Mouse (Mus musculus): ENCODE measurements around the gene Mepce. TPM values are rescaled to one million over a fixed set of nuclear protein-coding genes. Genes with fewer than 3 reads are reported as not detected.

Mepce gene
- polyA plus RNA-seq, 1 experiment from 2014 or later = 11.5 TPM

DNA sequence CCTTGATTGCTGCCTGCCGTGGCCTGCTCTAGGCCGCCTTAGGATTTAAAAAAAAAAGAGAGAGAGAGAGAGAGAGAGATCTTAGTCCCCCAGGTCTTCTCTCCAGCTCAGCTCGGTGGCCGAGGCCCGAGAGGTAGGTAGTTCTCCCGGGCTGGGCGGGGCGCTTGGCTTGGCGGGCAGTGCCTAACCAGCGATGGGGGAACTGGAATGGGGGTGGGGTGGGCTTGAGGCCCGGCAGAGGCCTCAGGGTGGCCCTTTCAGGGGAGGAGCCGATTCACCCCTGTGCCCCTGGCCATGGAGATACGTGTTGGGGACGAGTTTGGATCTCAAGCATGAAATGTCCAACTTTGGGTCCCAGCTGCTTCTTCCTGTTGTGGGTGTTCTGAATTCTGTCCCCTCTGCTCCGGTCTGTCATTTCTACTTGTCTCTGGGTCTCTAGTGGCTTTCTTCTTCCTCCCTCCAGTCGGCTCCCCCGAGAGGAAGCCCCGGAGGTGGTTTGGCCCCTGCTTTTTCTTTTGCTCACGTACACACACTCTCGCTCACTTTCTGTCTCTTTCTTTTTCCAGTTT is 41.1 kb downstream of the Mepce start:
- ATAC-seq (replicated peaks; ENCODE audit: insufficient number of reproducible peaks, low FRiP score, low TSS enrichment, low read depth) = no peak
- no peaks in the 10 kb centered on the region for H3K9me3 ChIP-seq (replicated peaks; ENCODE audit: control insufficient read depth, low read length)
- WGBS = 0% methylated on average over 20 of the region's 20 CpGs
- H3K9ac ChIP-seq (replicated peaks; ENCODE audit: low read length) = peak overlapping the region; percentile 79
- no peaks in the 10 kb centered on the region for H3K27me3 ChIP-seq (ENCODE audit: control insufficient read depth, insufficient read depth, low read length)
- peak overlapping the region; percentile 87 for H3K27ac ChIP-seq (replicated peaks; ENCODE audit: low read depth, low read length)
- H3K4me3 ChIP-seq (ENCODE audit: low read depth, low read length) = peak overlapping the region; percentile 73
- peaks cover 8% of the 10 kb centered on the region for H3K4me1 ChIP-seq (ENCODE audit: control insufficient read depth, insufficient read depth, low read length)
- H3K36me3 ChIP-seq (replicated peaks; ENCODE audit: control insufficient read depth, insufficient read depth, low read depth, low read length) = no peaks in the 10 kb centered on the region; the same call in 1 of the 2 replicates
- DNase-seq (ENCODE audit: low spot score) = peak; percentile 71
- peak overlapping the region; percentile 99 for H3K4me2 ChIP-seq (ENCODE audit: low read depth, low read length)

DNA sequence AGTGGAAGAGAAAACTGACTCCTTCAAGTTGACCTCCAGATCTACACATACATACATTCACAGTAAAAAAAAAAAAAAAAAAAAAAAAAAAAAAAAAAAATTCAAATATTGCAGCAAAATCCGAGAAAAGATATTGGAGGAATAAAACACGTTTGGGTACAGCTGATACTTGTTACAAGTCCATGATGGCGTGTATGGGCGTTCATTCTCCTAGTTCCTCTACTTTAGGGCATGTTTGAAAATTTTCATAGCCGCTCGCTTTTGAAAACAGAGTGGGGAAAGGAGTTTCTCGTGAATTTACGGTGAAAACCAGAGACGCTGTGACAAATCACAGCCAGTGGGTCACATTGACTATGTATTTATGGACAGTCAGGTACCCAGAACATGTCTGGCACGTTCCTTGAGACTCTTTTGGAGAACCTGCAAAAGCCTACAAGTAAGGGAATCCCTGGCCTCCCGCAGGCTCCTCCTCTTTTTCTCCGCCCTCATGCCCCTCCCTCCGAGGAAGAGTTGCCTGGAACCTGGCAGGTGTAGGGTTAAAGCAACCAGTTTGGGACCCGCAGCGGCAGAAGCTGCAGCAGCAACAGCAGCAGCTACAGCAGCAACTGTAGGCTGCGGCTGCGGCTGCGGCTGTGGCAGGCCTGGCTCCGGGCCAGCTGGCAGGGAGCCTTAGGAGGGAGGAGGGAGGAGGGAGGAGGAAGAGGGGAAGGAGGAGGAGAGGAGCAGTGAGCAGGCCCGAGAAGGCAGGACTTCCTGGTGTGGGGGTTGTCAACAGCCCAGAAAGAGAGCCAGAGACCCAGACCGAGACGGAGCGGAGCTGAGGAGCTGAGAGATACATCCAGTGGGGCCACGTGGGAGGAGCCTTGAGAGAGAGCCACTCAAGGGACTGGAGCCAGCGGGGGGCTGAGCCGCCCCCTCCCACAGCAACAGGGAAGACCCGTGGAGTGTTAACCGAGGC is 42.0 kb downstream of the Mepce start, which contains the start of gene Tsc22d4:
Gene Tsc22d4 (plus strand): TSS at position 517 of the 958 bp plus-strand sequence.
- Histone ChIP-seq H3K9ac (replicated peaks; ENCODE audit: low read length) (peak within 1 kb of the TSS; percentile 79), H3K36me3 (replicated peaks; ENCODE audit: control insufficient read depth, insufficient read depth, low read depth, low read length) (no peaks in the 10 kb centered on the region), H3K4me2 (ENCODE audit: low read depth, low read length) (peak within 1 kb of the TSS; percentile 99), H3K4me1 (ENCODE audit: control insufficient read depth, insufficient read depth, low read length) (peaks cover 8% of the 10 kb centered on the region), H3K27ac (replicated peaks; ENCODE audit: low read depth, low read length) (peak within 1 kb of the TSS; percentile 87), H3K9me3 (replicated peaks; ENCODE audit: control insufficient read depth, low read length) (no peaks in the 10 kb centered on the region), H3K4me3 (ENCODE audit: low read depth, low read length) (peak within 1 kb of the TSS; percentile 73), H3K27me3 (ENCODE audit: control insufficient read depth, insufficient read depth, low read length) (no peaks in the 10 kb centered on the region)
- WGBS = 5% methylated on average over 28 of the region's 28 CpGs
- DNase-seq (ENCODE audit: low spot score) = peak; percentile 89
- ATAC-seq (replicated peaks; ENCODE audit: insufficient number of reproducible peaks, low FRiP score, low TSS enrichment, low read depth) = peak; percentile 86

DNA sequence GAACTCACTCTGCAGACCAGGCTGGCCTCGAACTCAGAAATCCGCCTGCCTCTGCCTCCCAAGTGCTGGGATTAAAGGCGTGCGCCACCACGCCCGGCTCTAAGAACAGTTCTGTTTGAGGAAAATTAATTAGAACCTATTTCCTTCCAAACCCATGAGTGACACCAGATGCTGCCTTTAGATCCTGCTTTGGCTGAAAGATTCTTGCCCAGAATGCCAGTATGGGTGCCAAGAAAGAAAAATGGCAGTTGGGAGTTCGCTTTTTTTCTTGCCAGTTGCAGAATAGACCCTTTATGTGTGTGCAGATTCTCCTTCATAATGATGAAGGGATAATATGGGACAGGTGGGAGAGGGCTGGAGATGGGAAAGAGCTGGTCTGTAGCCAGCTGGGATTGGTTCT is 43.3 kb downstream of the Mepce start:
- Histone ChIP-seq H3K4me3 (ENCODE audit: low read depth, low read length) (no peak overlapping the region), H3K9me3 (replicated peaks; ENCODE audit: control insufficient read depth, low read length) (no peaks in the 10 kb centered on the region), H3K27me3 (ENCODE audit: control insufficient read depth, insufficient read depth, low read length) (no peaks in the 10 kb centered on the region), H3K4me2 (ENCODE audit: low read depth, low read length) (no peak overlapping the region), H3K4me1 (ENCODE audit: control insufficient read depth, insufficient read depth, low read length) (peaks cover 8% of the 10 kb centered on the region), H3K9ac (replicated peaks; ENCODE audit: low read length) (no peak overlapping the region), H3K36me3 (replicated peaks; ENCODE audit: control insufficient read depth, insufficient read depth, low read depth, low read length) (no peaks in the 10 kb centered on the region), H3K27ac (replicated peaks; ENCODE audit: low read depth, low read length) (no peak overlapping the region)
- ATAC-seq (replicated peaks; ENCODE audit: insufficient number of reproducible peaks, low FRiP score, low TSS enrichment, low read depth) = no peak
- 89% methylated on average over 6 of the region's 7 CpGs for WGBS
- DNase-seq (ENCODE audit: low spot score) = no peak

DNA sequence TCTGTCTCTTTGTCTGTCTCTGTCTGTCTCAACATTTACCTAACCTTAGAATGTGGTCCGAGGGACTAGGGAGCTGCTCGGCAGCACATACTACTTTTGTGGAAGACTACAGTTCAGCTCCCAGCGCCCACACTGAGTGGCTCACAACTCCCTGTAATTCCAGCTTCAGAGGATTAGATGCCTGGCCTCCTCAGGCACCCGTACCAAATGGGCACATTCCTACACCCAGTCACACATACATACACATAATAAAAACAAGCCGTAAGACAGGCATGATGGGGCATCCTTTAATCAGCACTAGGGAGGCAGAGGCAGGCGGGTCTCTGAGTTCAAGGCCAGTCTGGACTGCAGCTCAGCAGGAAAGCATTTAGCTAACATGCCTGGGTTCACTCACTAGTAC is 44.6 kb downstream of the Mepce start:
- Histone ChIP-seq H3K9me3 (replicated peaks; ENCODE audit: control insufficient read depth, low read length) (no peaks in the 10 kb centered on the region), H3K9ac (replicated peaks; ENCODE audit: low read length) (no peak overlapping the region), H3K4me1 (ENCODE audit: control insufficient read depth, insufficient read depth, low read length) (peaks cover 6% of the 10 kb centered on the region), H3K27me3 (ENCODE audit: control insufficient read depth, insufficient read depth, low read length) (no peaks in the 10 kb centered on the region), H3K27ac (replicated peaks; ENCODE audit: low read depth, low read length) (no peak overlapping the region), H3K4me3 (ENCODE audit: low read depth, low read length) (no peak overlapping the region), H3K36me3 (replicated peaks; ENCODE audit: control insufficient read depth, insufficient read depth, low read depth, low read length) (no peaks in the 10 kb centered on the region), H3K4me2 (ENCODE audit: low read depth, low read length) (no peak overlapping the region)
- 94% methylated on average over 6 of the region's 6 CpGs for WGBS
- ATAC-seq (replicated peaks; ENCODE audit: insufficient number of reproducible peaks, low FRiP score, low TSS enrichment, low read depth) = no peak
- DNase-seq (ENCODE audit: low spot score) = no peak

DNA sequence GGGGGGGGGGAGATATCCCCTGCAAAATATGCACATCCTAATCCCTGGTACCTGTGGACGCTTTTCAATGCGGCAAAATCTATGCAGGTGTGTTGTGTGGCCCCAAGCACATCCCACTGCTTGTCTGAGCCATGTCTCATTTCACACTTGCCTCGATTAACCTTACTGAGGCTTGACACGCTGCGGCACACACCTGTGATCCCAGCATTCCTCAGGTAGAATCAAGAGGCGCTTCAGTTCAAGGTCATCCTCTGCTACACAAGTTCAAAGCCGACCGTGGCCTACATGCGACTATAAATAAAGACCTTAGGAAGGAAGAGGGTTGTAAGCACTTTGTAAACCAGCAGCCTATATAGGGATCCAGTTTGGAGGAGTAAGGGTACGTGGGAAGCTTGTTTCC is 45.4 kb downstream of the Mepce start:
- Histone ChIP-seq H3K36me3 (replicated peaks; ENCODE audit: control insufficient read depth, insufficient read depth, low read depth, low read length) (no peaks in the 10 kb centered on the region), H3K9ac (replicated peaks; ENCODE audit: low read length) (no peak overlapping the region), H3K4me3 (ENCODE audit: low read depth, low read length) (peak overlapping the region; percentile 69; the same call in 1 of the 2 replicates), H3K4me2 (ENCODE audit: low read depth, low read length) (peak overlapping the region; percentile 93), H3K9me3 (replicated peaks; ENCODE audit: control insufficient read depth, low read length) (no peaks in the 10 kb centered on the region), H3K4me1 (ENCODE audit: control insufficient read depth, insufficient read depth, low read length) (peaks cover 6% of the 10 kb centered on the region), H3K27me3 (ENCODE audit: control insufficient read depth, insufficient read depth, low read length) (no peaks in the 10 kb centered on the region), H3K27ac (replicated peaks; ENCODE audit: low read depth, low read length) (no peak overlapping the region)
- no peak for ATAC-seq (replicated peaks; ENCODE audit: insufficient number of reproducible peaks, low FRiP score, low TSS enrichment, low read depth)
- WGBS = 62% methylated on average over 10 of the region's 10 CpGs
- no peak for DNase-seq (ENCODE audit: low spot score)

DNA sequence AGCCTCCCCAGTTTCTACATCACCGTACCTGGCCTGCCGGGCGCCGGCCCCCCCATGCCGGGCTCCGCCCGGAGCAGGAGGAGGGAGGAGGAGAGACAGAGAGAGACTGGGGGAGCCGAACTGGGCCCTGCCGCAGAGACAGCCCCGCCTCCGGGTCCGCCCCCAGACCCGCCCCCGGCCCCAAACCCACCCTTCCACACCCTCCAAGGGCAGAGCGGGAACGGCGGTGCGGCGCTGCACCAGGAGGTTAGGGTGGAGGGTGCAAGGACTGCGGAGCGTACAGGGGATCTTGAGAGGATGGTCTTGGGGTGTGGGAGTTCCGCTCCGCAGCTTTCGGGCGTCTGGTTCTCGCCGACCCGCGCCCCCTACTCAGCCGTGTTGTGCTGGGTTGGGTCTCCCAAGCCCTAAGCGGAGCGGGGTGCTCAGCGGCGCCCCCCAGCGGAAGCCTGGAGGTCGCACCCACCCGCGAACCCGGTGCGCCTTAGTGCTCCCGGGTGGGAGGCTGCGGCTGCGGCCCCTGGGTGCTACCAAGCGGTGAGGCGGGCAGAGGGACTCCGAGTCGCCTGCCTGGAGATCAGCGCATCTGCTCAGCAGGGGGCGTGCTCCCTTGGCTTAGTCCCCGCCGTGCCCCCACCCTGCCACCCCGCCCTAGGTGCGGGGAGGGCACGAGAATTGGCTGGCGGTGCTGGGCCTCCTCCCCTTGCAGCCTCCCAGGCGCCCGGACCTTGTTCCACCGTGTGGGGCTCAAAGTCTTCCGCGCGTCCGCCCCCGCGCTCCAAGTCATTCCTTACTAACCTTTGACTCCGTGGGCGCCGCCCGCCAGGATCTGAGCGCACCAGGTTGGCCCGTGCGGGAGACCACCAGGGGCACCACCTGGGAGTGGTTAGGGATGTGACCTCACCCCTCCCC is 46.2 kb downstream of the Mepce start, which contains the start of gene Nyap1:
Gene Nyap1 (minus strand): TSS at position 585 of the 909 bp plus-strand sequence.
- H3K27ac ChIP-seq (replicated peaks; ENCODE audit: low read depth, low read length) = peak within 1 kb of the TSS; percentile 47
- WGBS = under 1% methylated on average over 65 of the region's 71 CpGs

DNA sequence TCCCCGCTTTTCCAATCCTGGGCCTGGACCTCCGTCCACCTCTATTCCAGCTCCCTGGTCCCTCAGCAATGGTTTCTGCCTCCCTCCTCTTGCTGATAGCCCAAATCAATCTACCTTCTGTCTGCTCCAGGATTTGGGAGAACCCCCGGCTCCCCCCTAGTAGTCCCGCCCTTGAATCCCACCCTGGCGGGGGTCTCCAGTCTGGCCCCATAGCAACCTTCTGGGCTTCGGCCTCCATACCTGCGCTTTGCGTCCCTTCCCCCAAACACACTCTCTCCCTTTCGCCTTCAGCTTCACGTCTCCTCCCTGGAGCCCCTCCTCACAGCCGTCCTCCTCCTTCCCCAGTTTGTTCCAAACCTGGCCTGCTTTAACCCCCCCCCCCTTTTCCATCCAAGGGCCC is 46.9 kb downstream of the Mepce start:
- DNase-seq (ENCODE audit: low spot score) (peak; percentile 32), ATAC-seq (replicated peaks; ENCODE audit: insufficient number of reproducible peaks, low FRiP score, low TSS enrichment, low read depth) (0 out of 2 replicates have a peak, but pooled peaks have one; percentile 12)
- H3K4me2 ChIP-seq (ENCODE audit: low read depth, low read length) = peak overlapping the region; percentile 93
- 9% methylated on average over 11 of the region's 11 CpGs for WGBS
- H3K4me3 ChIP-seq (ENCODE audit: low read depth, low read length) = peak overlapping the region; percentile 69
- H3K27ac ChIP-seq (replicated peaks; ENCODE audit: low read depth, low read length) = no peak overlapping the region
- no peaks in the 10 kb centered on the region; the same call in 1 of the 2 replicates for H3K36me3 ChIP-seq (replicated peaks; ENCODE audit: control insufficient read depth, insufficient read depth, low read depth, low read length)
- H3K9ac ChIP-seq (replicated peaks; ENCODE audit: low read length) = peak overlapping the region; percentile 72
- H3K4me1 ChIP-seq (ENCODE audit: control insufficient read depth, insufficient read depth, low read length) = peaks cover 6% of the 10 kb centered on the region
- H3K27me3 ChIP-seq (ENCODE audit: control insufficient read depth, insufficient read depth, low read length) = no peaks in the 10 kb centered on the region
- H3K9me3 ChIP-seq (replicated peaks; ENCODE audit: control insufficient read depth, low read length) = no peaks in the 10 kb centered on the region

More for the DNA sequence above, 46.2 kb downstream of the Mepce start, which contains the start of gene Nyap1:
- peak; percentile 80 for ATAC-seq (replicated peaks; ENCODE audit: insufficient number of reproducible peaks, low FRiP score, low TSS enrichment, low read depth)
- peak; percentile 84 for DNase-seq (ENCODE audit: low spot score)
- Histone ChIP-seq H3K4me2 (ENCODE audit: low read depth, low read length) (peak within 1 kb of the TSS; percentile 93), H3K36me3 (replicated peaks; ENCODE audit: control insufficient read depth, insufficient read depth, low read depth, low read length) (no peaks in the 10 kb centered on the region), H3K27me3 (ENCODE audit: control insufficient read depth, insufficient read depth, low read length) (no peaks in the 10 kb centered on the region), H3K9ac (replicated peaks; ENCODE audit: low read length) (peak within 1 kb of the TSS; percentile 72), H3K4me1 (ENCODE audit: control insufficient read depth, insufficient read depth, low read length) (peaks cover 6% of the 10 kb centered on the region), H3K4me3 (ENCODE audit: low read depth, low read length) (peak within 1 kb of the TSS; percentile 69), H3K9me3 (replicated peaks; ENCODE audit: control insufficient read depth, low read length) (no peaks in the 10 kb centered on the region)
